Mouse (Mus musculus): ENCODE measurements around the gene Spock1. TPM values are rescaled to one million over a fixed set of nuclear protein-coding genes. Genes with fewer than 3 reads are reported as not detected.
"Not testable (repeated sequence)": the region's sequence is repeated elsewhere in the genome, so short reads cannot be mapped to it uniquely, and the experiment has no call there.

Spock1 gene
- total and polyA plus RNA-seq, 3 experiments: 6.2 to 12.2 (median 8.0) TPM

DNA sequence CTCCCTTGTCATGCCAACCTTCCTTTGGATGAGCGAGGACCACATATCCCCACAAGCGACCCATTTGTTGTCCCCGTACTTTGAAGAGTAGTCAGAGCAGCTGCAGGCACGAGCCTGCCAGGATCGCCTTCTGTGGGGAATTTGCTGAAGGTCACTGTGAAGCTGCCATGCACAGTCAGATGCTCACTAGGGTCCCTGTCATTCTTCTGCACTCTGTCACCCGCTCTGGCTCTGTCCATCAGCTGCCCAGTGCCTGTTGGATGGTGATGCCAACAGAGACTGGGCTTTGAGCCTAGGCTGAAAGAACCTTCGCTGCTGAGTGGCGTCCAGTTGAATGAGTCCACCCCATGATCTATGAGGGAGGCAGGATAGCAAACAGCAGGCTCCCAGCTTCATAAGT lies 419.2 kb downstream of the Spock1 start:
- no peak for DNase-seq

DNA sequence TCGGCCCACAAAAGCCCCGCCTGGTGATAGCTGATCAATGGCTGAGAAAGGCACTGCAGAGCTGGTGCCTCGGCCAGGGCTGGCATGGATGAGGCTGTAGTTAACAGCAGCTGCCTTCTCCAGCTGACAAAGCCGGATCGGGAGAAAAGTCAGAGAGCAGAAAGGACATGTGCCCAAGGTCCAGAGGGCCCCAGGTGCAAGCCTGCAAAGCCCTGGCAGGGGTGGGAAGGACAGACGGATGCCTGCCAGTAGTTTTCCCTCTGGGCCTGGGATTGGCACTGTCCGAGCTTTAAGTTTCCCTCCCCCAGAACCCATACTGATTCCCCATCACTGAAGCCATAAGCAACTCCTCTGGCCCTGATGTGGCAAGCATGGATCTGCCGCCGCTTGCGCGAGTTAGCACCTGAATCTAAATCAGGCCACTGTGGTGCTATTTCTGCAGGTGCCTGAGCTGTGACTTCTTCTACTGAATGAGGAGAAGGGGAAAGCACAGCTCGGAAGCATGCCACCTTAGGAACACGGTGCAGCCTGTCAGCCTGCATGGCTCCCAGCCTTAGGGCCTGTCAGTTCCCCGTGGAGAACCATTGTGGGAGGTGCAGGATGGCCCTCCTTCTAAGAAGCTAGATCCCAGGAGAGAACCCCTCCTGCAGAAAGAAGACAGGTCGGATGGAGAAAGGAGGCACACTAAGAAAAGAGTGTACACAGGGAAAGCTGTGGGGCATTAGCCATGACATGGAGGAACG lies 423.5 kb downstream of the Spock1 start:
- no peak for DNase-seq

DNA sequence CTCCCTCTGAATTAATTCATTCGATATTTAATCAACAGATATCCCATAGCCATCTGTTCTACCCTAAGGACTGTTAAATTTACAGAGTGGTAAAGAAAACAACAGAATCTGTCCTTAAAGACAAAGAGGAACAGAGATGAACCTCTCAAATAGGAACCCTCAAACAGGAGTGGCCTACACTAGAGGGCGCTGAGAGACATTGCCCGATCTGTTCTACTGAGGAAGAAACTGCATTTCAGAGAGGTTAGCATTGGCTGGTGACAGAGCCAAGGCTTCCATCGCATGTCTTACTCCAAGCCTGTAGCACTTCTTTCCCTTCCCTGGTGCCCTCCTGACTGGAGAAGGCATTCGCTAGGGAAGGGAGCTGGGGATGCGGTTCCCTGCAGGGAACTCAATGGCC lies 431.4 kb downstream of the Spock1 start:
- peak; percentile 28 for DNase-seq

DNA sequence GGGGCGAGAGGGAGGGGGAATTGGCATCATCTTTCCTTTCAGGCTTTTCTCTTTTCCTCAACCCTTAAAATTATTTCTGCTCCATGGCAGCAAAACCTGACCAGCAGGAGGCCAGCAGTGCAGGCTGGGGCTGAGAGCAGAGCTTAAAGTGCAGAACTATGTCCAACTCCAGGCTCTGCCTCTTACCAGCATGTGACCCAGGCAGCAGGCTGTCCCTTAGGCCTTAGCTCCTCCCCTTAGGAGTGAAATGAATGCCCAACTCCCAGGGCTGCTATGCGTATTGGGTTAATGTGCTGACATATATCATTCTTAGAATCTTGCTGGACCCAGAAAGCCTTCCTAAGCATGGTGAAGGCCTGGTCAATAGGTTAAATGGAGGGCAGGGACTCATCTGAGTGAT lies 434.1 kb downstream of the Spock1 start:
- DNase-seq: no peak

DNA sequence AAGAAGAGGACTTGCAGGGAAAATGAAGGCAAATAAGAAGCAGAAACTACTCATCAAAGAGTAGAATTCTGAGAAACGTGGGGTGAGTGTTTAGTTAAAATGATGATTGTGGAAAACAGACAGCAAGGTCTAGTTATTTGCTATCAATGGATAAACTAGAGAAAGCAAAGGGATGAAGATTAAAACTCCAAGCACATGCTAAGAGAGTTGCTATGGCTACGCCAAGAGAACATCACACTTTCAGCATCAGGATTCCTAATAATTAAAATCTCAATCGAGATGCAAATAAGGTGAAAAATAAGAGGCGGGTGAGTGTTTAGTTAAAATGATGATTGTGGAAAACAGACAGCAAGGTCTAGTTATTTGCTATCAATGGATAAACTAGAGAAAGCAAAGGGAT lies 437.2 kb downstream of the Spock1 start:
- DNase-seq: not testable (repeated sequence)

DNA sequence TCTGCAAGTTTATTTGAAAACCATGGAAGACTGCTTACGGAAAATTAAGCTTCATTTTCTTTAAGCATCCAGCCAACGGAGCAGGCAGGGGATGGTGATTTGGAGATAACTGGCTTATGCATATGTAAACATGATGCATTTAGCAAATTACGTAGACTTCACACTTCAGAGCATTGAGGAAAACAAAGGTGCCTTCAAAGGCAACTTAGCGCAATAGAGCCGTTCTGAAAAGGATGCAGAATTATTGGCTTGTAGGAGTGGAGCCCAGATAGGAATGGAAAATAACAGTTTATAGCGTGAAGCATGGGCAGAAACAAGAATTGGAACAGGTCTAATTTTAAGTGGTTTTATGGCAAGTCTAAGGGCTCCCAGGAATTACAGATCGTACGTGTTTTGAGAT lies 448.2 kb downstream of the Spock1 start:
- no peak for DNase-seq

DNA sequence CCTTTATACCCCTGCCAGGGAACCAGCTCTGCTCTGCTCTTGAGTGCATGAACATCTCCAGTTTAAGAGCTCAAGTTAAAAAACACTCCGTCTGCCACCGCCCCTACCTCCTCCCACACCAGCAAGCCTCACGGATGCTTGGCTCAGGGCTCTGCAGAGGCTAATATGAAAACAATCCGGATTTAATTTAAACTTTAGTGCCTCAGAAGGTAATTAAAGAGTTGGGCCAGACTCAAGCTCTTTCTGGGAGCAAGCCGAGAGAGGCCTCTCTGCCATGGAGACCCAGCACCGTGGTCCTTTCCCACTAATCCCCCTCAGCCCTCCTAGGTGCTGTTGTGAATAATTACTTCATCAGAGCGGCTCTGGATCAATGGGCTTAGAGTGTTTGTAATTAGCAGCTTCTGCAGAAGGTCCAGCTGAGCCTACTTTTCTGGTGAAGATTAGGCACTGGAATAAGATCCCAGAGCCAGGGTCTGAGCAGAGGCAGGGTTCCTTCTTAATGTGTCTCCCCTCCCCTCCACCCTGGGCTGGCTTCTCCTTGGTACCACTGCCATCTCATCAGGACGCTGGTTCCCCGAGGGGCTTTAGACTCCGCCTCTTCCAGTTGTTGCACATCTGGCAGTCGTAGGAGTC lies 457.8 kb downstream of the Spock1 start:
- no peak for DNase-seq

DNA sequence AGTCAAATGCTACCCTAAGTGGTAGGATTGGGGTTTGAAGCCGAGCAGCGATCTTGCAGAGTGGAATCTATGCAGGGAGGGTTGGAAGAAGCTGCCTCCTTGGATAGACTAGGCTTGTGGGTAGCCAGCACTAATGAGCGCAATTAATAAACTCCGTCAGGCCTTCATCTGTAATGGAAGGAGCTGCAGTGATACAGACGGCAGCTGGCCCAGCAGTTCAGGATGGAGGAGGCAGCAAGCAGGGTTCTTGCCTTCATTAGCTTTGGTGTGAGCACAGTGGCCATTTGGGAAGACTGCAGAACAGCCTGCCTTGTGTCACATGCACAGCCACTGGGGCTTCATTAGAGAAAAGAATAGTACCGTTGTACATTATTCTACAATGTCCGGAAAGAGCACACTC lies 459.2 kb downstream of the Spock1 start:
- DNase-seq: no peak

DNA sequence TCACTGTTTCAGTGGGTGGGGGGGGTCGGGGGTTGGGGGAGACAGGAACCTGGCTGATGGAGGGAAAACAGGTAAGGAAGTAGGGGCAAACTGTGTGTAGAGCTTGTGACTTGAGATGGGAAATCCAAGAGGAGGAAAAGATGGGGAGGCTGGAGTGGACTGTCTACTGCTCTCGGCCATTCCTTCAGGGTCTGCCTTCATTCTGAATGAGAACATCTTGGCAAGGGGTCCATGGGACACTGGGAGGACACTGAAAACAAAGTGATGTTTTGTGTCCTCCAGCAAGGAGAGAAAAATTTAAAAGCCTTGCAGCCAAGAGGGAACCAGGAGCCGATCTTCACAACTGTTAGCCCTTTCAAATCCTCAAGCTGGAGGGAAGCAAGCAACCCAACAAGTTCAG lies 463.2 kb downstream of the Spock1 start:
- DNase-seq: no peak

DNA sequence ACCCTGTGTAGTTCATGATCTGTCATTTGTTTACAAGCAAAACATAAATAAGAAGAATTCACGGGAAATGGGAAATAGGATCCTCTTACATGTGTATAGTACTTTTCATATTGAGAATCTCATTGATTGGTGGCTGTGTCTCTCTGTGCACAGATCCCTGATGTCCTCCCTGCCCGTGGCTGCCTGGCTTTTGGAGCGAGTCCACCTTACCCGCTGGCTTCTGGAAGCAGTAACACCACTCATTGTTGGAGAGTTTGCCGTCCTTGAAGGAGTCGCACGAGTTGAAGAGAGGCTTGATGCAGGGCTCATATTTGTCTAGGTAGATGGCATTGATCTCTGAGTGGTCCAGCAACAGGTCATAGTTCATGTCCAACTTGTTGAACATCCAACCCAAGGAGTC lies 468.0 kb downstream of the Spock1 start:
- no peak for DNase-seq

DNA sequence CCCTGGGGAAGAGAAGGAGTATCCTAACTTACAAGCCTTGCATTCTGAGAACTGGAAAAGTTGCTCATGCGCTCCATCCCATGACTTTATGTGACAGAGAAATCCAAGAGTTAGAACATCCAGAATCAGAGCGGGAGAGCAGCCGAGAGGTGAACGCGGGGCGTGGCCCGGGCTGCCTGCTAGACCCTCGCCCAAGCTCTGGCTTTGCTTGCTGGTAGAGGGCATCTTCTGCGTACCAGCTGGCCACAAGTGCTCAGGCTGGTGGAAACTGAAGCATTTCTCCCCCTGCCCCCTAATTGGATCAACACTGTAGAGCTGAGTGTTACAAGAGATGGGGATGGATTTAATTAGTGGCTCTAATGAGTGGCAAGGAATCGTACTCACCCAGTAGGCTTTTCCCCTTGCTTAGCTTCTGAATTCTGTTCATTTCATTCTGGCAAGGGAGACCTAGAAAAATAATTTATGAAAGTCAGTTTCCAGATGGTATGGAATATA lies 472.4 kb downstream of the Spock1 start:
- DNase-seq: no peak

DNA sequence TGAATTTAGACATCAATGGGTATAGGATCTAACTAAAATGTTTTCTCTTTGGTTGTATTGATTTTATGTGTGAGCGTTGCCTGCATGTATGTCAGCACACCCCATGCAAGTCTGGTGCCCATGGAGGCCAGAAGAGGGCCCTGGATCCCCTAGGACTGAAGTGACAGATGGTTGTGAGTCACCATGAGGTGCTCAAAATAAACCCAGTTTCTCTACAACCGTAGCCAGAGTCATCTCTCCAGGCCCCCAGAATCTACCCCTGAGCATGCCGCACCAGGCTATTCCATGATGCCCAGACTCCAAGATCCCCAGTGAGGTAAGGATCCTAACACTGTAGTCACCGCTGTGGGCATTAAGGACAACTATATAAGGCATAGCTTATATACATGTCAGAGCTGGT lies 474.3 kb downstream of the Spock1 start:
- no peak for DNase-seq

DNA sequence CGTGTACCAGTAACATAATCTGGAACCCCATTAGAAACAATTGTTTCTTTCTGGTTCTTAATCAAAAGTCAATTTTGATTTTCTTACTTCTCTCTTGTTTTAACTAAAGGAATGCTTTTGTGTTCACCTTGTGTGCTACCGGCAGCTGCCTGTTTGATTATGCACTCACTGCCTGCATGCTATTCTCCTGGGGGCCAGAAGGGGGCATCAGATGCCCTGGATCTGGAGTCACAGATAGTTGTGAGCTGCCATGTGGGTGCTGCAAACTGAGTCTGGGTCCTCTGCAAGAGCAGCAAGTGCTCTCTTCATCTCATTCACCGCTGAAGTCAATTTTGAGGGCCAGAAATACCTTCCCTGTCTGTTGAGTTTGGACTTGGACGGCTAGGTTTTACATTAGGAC lies 476.3 kb downstream of the Spock1 start:
- no peak for DNase-seq

DNA sequence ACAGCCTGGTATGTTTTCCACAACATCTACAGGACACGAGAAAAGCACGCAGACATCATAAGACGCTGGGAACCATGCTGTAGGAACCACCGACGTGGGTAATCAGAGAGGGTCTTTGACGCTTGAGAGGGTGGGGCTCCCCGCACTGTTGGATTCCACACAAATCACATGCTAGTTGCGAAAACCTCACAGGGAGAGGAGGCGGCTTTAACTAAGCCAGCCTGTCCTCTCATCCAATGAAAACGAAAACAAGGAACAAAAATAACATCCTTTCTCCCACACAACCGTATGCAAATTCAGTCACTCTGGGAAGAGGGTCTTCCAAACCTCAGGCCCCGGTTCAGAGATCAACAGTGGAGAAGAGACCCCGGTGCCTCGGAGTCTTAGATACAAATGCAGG lies 479.3 kb downstream of the Spock1 start:
- DNase-seq: no peak

DNA sequence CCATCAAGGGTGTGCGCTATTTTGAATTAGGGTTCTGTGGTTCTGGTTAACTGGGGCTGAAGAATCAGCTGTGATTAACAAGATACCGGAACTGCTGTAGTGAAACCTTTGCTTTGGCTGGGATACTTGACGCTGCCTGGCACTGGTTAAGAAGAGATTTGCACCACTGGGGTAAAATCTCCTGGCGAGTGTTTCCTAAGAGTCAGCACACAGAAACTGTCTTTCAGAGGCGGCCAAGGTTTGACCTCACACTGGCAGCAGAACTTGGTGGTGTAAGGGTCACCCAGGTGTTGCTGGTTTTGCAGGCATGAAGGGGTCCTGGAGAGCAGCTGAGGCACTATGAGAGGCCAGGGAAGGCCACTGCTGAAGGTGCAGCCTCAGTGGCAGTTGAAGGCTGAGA lies 489.4 kb downstream of the Spock1 start:
- DNase-seq: peak; percentile 15

DNA sequence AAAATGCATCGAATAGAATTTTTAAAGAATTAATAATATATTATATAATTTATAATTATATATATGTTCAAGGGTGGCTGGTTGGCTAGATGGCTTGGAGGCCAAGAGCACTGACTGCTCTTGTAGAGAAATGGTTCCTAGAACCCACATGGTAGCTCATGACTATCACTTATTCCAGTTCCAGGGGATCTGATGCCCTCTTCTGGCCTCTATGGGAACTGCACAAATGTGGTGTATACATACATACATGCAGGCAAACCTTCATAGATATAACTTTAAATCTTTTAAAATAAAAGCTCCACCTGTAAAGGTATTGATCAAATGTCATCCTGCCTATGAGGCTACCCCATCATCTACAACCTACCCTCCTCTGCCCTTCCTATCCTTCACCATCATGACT lies 493.4 kb downstream of the Spock1 start:
- DNase-seq: no peak

DNA sequence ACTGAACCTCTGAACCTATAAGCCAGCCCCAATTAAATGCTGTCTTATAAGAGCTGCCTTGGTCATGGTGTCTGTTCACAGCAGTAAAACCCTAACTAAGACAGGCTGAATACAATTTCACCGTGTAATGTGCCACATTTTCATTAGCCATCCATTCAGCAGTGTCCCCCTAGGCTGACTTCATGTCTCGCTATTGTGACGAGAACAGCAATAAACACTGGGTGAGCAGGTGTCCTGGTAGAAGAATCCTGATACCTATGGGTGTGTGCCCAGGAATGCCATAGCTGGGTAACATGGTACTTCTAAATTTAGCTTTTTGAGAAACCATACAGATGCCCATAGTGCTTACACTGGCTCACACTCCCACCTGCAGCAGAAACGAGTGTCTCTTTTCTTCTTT lies 500.5 kb downstream of the Spock1 start:
- DNase-seq: no peak

DNA sequence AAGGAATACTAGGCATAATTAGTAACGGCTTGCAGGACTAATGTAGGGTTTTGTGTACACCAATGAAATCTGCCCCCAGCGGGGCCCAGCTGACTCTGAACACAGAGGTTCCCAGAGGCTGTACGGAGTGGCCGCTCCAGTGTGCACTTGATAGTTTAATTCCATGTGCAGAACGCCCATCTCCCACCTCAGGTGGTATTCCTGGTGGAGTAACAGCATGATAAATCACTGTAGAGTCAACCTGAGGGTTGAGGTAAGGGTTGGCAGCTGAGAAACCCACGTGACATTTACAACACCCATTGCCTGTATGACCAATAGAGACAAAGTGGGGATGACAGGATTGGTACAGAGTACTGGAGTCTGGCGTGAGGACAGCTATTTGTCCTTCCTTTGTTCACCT lies 505.7 kb downstream of the Spock1 start:
- no peak for DNase-seq

DNA sequence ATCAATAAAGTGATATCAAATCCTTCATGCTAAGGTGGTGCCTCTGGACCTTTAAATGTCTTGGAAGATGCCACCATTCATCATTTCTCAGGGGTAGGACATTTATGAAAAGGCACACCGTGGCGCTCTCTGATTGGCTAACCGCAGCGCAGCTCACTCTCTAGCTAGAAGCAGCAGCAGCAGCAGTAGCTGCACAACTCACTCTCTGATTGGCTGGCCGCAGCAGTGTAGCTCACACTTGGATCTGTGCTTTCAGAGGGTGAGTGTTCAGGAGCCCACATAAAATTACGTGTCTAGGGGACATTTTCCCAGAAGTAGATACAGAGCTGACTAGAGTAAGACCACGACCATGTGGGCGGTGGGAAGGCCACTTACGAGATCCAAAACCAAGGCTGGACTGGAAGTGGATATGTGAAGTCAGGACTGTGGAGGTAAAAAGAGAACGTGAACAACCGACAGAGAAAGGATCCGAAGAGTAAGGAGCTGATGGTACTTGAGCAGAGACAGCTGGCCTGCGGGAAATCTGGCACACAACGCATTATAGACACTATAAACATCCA lies 535.9 kb downstream of the Spock1 start:
- no peak for DNase-seq

Data from adrenal gland, adult 2 months (tissue).